Mouse (Mus musculus): ENCODE measurements around the gene Syne3. TPM values are rescaled to one million over a fixed set of nuclear protein-coding genes. Genes with fewer than 3 reads are reported as not detected.

The Syne3 gene
- total RNA-seq, 2 experiments from 2014 or later, result 5.7 TPM

- intact Hi-C loops (cut with DNase I; ENCODE audit: low total_unique reads), result no loop called here
- DNase-seq, result no peak
These were observed 69.6 kb downstream of the Syne3 start for GRCm38 (mm10) chr12:104940027-104940386.

- peak; percentile 73 for DNase-seq
- intact Hi-C loops (cut with DNase I; ENCODE audit: low total_unique reads), result loop anchor here (5.0 kb wide), 3 partner anchors 102 to 502 kb away; no protein-coding TSS in a partner anchor
These were observed 70.1 kb downstream of the Syne3 start for GRCm38 (mm10) chr12:104939372-104940026.

GRCm38 (mm10) chr12:104938935-104939334, 70.7 kb downstream of the Syne3 start:
- DNase-seq, result no peak
- intact Hi-C loops (cut with DNase I; ENCODE audit: low total_unique reads), result loop anchor here (5.0 kb wide), 3 partner anchors 102 to 502 kb away; no protein-coding TSS in a partner anchor

- DNase-seq, result no peak
- intact Hi-C loops (cut with DNase I; ENCODE audit: low total_unique reads), result loop anchor here (5.0 kb wide), 3 partner anchors 99 to 499 kb away; no protein-coding TSS in a partner anchor
These were observed 73.4 kb downstream of the Syne3 start for GRCm38 (mm10) chr12:104936223-104936622.

GRCm38 (mm10) chr12:104935144-104935543, 74.5 kb downstream of the Syne3 start:
- intact Hi-C loops (cut with DNase I; ENCODE audit: low total_unique reads), result loop anchor here (5.0 kb wide), 3 partner anchors 98 to 498 kb away; no protein-coding TSS in a partner anchor
- no peak for DNase-seq

GRCm38 (mm10) chr12:104933800-104934199, 75.8 kb downstream of the Syne3 start:
- intact Hi-C loops (cut with DNase I; ENCODE audit: low total_unique reads), result no loop called here

GRCm38 (mm10) chr12:104933217-104933616, 76.4 kb downstream of the Syne3 start:
- intact Hi-C loops (cut with DNase I; ENCODE audit: low total_unique reads), result no loop called here

More at GRCm38 (mm10) chr12:104933800-104934199, 75.8 kb downstream of the Syne3 start:
- DNase-seq, result no peak

GRCm38 (mm10) chr12:104925765-104926164, 83.8 kb downstream of the Syne3 start:
- intact Hi-C loops (cut with DNase I; ENCODE audit: low total_unique reads), result no loop called here
- DNase-seq, result no peak

More at GRCm38 (mm10) chr12:104933217-104933616, 76.4 kb downstream of the Syne3 start:
- DNase-seq, result no peak

- DNase-seq, result no peak
- intact Hi-C loops (cut with DNase I; ENCODE audit: low total_unique reads), result no loop called here
These were observed 84.6 kb downstream of the Syne3 start for GRCm38 (mm10) chr12:104925035-104925434.

GRCm38 (mm10) chr12:104924546-104924945, 85.1 kb downstream of the Syne3 start:
- intact Hi-C loops (cut with DNase I; ENCODE audit: low total_unique reads), result no loop called here
- DNase-seq, result no peak

GRCm38 (mm10) chr12:104923948-104924388, 85.6 kb downstream of the Syne3 start:
- peak; percentile 29 for DNase-seq
- intact Hi-C loops (cut with DNase I; ENCODE audit: low total_unique reads), result no loop called here

- no peak for DNase-seq
- intact Hi-C loops (cut with DNase I; ENCODE audit: low total_unique reads), result no loop called here
These were observed 87.0 kb downstream of the Syne3 start for GRCm38 (mm10) chr12:104922647-104923046.

- DNase-seq, result no peak
- intact Hi-C loops (cut with DNase I; ENCODE audit: low total_unique reads), result no loop called here
These were observed 88.5 kb downstream of the Syne3 start for GRCm38 (mm10) chr12:104921071-104921470.

GRCm38 (mm10) chr12:104919247-104919646, 90.4 kb downstream of the Syne3 start:
- no peak for DNase-seq
- intact Hi-C loops (cut with DNase I; ENCODE audit: low total_unique reads), result no loop called here

GRCm38 (mm10) chr12:104917927-104918326, 91.7 kb downstream of the Syne3 start:
- no peak for DNase-seq
- intact Hi-C loops (cut with DNase I; ENCODE audit: low total_unique reads), result no loop called here

- intact Hi-C loops (cut with DNase I; ENCODE audit: low total_unique reads), result no loop called here
These were observed 92.3 kb downstream of the Syne3 start for GRCm38 (mm10) chr12:104917297-104917696.

GRCm38 (mm10) chr12:104916776-104917175, 92.8 kb downstream of the Syne3 start:
- intact Hi-C loops (cut with DNase I; ENCODE audit: low total_unique reads), result no loop called here
- no peak for DNase-seq

More at GRCm38 (mm10) chr12:104917297-104917696, 92.3 kb downstream of the Syne3 start:
- DNase-seq, result no peak

- DNase-seq, result no peak
- intact Hi-C loops (cut with DNase I; ENCODE audit: low total_unique reads), result no loop called here
These were observed 93.9 kb downstream of the Syne3 start for GRCm38 (mm10) chr12:104915681-104916080.

GRCm38 (mm10) chr12:104912990-104913389, 96.6 kb downstream of the Syne3 start:
- DNase-seq, result no peak
- intact Hi-C loops (cut with DNase I; ENCODE audit: low total_unique reads), result no loop called here

GRCm38 (mm10) chr12:104912281-104912933, 97.2 kb downstream of the Syne3 start:
- intact Hi-C loops (cut with DNase I; ENCODE audit: low total_unique reads), result no loop called here
- peak; percentile 17 for DNase-seq

GRCm38 (mm10) chr12:104909750-104910149, 99.9 kb downstream of the Syne3 start:
- intact Hi-C loops (cut with DNase I; ENCODE audit: low total_unique reads), result no loop called here

More at GRCm38 (mm10) chr12:104909750-104910149, 99.9 kb downstream of the Syne3 start:
- no peak for DNase-seq
